Mouse (Mus musculus) heart, postnatal 25 days (tissue): ENCODE results near the gene Mgat5. TPM values are rescaled to one million over a fixed set of nuclear protein-coding genes. Genes with fewer than 3 reads are reported as not detected.
A peak's percentile ranks its signal among the peaks of the same experiment; 100 is the strongest.

Experiments used
- DNase-seq: peaks from one replicate; pipeline ENCODE4 v3.0.0; 2022; ENCODE audit warnings: low spot score
- intact Hi-C: fragments of 180-260 bp; cut with DNase I; formaldehyde crosslinking; loops from one replicate; pipeline ENCODE4 v1.15.1; 2025
- total RNA-seq, 2 experiments: library from RNA; stranded (reverse); gene quantifications; 2 replicates each; pipeline ENCODE4 v1.2.3; 2021

Mgat5 gene
- total RNA-seq: 10 to 100 TPM; 14.1 to 14.8 TPM

DNA sequence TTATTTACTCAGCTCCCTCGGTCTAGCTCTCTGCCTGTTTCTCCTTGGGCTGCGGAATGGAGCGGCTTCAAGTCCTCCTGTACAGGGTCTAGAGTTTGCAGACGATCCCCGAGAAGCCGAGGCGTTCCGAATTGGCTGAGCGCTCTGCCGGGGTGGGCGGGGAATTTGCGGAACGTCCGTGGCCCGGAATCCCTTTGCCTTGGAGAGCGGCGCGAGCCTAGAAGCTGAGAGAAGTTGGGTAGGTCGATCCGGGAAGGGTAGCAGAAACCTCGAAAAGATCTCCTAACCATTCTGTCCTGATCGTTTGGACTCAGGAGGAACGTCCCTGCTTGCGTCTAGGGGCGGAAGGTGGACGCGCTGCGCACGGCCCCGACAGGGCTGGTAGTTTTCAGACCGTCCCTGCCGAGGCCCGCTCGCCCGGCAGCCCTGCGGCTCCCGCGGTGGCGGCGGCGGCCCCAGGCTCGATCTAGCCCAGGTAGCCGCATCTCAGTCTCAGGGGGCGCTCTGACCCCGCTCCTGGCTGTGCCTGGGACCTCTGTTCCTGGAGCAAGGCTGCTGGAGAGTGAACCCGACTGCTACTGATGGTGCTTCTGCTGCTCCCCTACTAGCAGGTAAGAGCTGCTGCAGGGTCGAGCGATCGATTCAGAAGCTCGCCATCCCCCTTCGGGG, at the start of gene Mgat5:
Gene Mgat5 (plus strand): TSS at position 199 of the 669 bp plus-strand sequence.
- peak; percentile 78 for DNase-seq
- intact Hi-C loops: loop anchor here (2.0 kb wide), 1 partner anchor 206 kb away; no protein-coding TSS in a partner anchor

DNA sequence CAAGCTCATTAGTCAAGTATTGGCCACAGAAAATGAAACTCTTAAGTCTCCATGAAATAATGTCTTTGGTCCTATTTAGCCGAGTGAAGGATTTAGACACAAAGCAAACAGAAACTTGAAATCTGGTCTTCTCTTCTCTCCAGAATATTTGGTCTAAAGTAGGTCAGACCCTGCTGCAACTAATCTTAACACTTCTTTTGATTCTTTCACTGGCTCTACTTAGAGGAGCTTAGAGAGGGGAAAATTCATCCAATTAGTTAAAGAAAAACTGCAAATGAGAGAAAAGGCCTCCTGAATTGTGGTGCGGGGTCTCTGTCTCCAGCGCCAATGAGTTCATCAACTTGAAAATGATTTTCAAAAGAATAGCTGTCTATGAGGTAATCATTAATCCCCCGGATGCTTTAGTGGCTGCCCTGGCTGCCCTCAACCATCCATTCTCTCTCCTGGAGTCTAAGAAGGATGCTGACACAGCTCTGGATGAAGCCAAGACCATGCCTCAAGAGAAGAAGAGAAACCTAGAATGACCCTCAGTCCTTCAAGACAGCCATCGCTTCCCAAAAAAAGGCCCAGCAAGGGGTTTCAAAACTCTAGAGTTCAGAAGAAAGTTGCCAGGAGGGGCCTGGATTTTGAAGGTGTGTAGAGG, 44.6 kb upstream of the Mgat5 start:
- intact Hi-C loops: no loop called here
- DNase-seq: no peak

DNA sequence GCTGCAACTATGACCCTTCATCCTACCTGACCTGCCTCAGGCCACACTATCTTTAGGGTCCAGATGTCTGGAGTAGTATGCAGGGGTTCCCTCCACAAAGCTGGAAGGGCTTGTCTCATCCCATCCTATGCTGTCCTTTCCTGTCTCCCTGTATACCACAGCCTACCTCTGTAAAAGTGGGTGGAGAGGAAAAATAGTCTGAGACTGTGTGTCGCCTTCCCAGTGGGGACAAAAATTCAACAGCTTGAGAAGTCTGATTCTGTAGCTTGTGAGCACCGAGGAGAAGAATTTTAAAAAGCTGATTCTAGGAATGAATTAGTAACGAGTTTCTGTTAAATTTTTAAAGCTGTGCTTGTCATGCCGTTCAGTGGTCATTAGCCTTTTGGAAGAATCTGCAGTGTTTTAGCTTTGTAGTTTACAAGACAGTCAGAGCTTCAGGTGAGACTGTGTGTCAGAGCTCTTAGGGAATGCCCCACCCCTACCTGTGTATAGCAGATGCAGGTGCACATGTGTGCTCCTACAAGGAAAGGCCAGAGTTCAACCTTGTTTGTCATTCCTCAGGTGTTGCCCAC, 40.1 kb upstream of the Mgat5 start:
- intact Hi-C loops: no loop called here
- no peak for DNase-seq

DNA sequence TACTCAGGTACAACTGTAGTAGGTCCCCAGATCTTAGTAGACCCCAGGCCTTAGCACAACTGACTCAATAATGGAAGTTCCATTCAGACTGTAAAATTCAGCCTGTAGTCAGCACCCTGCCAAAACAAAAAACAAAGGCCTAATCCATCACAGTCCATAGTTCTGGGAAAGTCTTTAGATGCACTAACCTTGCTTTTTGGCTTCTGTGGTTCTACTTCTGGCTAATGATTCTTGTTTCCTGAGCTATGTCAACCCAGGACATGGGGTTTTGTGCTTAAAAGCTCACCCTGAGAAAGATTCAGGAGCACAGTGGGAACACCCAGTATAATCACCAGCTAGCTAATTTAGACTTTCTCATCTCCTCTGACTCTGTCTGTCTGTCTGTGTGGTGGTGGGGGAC, 38.3 kb upstream of the Mgat5 start:
- intact Hi-C loops: no loop called here
- DNase-seq: no peak

DNA sequence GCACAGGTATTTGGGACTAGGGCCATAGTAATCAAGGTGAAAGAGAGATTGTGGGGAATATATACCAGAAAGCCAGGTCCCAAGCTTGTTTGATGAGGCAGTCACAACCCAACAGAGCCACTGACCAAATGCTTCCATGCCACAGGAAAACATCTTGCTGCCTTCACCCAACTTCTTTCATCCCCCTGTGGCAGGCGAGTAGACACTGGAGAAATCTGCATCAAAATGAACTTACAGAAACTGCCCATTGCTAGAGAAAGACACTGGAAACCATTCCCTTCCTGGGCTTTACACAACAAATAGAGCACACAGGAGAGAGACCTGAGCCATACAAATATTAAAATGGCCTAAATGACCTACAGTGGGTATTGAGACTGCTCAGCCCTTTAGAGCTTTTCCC, 37.2 kb upstream of the Mgat5 start:
- intact Hi-C loops: no loop called here
- DNase-seq: no peak

- no peak for DNase-seq
- intact Hi-C loops: no loop called here
Observed at GRCm38 (mm10) chr1:127168205-127168604, 36.6 kb upstream of the Mgat5 start.

DNA sequence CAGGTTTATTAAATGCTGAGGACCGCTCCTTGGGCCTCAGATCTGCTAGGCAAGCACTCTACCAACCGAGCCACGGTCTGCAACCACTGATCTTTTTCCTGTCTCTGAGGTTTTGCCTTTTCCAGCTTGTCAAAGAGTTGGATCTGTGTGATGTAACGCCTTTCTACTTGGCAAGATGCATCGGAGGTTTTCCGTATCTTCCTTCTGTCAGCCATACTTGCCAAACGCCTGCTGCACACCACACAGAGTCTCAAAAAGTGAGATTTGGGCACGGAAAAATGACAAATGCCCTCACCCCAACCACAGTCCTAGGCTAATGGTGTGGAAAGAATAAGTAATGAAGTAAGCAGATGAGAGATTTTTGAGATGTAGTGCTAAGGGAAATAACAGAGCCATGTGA, 35.3 kb upstream of the Mgat5 start:
- intact Hi-C loops: no loop called here
- DNase-seq: no peak

DNA sequence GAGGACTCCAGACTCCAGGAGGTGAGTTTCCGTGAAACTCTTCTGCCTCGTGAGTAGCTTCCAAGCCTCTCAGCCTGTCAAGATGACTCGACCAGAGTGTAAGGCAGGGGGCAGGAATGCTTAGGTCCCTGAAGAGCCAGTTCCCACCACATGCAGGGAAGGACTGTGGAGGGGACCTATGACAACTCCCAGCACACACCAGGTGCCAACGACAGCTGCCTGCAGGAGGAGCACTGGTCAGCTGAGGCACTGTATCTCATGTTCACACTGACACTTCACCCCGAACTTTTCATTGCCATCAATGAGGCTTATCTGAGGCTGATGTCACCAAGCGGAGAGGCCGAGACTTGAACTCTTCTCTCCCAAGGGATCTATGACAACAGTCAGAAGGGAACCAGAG, 33.5 kb upstream of the Mgat5 start:
- DNase-seq: no peak

DNA sequence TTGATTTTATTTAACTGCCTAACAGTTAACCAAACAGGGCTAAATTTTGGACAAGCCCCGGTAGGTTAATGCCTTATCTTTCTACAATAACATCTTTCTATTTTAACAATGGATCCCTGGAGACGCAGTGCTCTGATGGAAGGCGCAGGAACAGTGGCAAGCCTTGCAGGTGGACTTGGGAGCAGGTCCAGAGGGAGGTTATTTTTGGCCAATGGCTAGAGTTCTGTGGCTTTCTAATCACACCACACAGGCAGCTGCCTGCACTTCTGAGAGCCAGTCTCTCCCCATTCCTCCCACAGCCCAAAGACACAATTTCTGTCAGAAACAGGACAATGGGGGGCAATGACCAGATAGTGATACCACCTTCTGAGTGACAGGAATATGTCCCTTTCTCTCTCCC, 31.4 kb upstream of the Mgat5 start:
- intact Hi-C loops: no loop called here
- DNase-seq: no peak

More for the DNA sequence above, 33.5 kb upstream of the Mgat5 start:
- intact Hi-C loops: no loop called here

DNA sequence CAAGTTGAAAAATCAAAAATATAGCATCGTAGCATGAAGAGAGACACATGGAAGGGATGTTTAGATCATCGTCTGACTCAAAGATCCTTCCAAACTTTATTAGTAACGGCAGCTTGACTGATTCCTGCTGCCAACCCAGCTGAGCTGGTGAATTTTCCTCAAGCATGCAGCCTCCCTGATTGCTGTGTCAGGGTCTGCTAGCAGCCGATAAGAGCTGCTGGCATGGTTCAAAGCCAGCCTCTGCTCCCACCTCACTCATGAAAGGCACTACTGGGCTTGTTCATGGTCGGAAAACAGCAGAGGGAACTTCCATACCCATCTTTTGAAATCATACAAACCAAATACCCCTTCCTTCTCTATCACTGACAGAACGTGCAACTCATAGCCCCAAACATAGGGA, 12.4 kb upstream of the Mgat5 start:
- intact Hi-C loops: no loop called here
- no peak for DNase-seq

DNA sequence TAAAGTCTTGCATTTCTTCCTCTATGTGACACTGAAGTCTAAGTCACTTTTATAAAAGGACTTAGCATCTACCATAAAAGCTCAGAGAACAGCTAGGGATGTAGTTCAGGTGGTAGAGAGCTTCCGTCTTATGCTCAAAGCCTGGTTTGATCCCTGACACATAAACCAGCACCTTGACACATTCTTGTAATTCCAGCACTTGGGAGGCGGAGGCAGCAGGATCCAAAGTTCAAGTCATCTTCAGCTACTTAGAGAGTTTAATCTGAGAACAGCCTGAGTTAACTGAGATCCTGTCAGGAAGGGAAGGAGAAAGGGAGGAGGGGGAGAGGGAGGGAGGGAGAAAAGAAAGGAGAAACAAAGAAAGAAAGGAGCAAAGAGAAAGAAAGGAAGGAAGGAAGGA, 5.6 kb upstream of the Mgat5 start:
- no peak for DNase-seq
- intact Hi-C loops: no loop called here

DNA sequence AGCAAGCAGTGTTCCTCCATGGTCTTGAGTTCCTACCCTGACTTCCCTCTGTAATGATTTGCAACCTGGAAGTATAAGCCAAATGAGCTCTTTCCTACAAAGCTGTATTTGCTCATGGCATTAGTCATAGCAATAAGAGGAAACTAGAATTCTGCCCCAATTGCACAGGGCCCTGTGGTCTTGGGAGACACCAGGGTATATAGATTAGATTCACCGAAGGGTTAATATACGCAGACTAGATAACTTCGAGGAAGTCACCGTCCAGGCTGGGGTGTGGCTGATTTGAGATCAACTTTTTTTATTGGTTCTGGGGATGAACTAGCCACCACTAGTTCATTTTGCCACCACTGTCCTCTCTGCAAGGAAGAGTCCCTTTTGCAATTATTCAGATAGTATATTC, 2.5 kb upstream of the Mgat5 start:
- no peak for DNase-seq
- intact Hi-C loops: no loop called here

DNA sequence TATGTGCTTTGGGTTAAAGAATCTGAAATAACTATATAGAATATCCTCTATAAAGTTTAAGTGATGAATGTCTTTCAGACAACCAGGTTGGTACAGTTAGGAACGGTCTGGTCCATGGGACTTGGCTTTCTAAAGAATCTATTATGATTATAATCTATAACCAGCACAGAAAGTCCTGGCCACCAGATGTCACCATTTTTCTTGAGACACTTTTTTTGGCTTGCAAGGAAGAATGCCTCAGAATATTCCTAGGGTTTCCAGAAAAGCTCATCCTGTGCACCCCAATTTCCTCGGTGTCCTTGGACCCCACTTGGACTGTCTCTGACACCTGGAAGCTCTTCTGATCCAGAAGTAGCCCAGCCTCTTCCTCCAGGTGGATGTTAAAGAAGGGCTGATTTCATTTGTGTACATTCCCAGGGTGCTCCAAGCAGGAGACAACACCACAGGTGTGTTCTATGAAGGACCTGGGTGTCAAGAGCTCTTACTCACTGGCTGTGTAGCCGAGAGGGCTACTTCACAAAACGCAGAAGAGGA, 1.5 kb upstream of the Mgat5 start:
- intact Hi-C loops: loop anchor here (1.0 kb wide), 1 partner anchor 256 kb away; no protein-coding TSS in a partner anchor
- no peak for DNase-seq

- intact Hi-C loops: loop anchor here (2.0 kb wide), 1 partner anchor 205 kb away; no protein-coding TSS in a partner anchor
- no peak for DNase-seq
Observed at GRCm38 (mm10) chr1:127205501-127206019, 745 bp downstream of the Mgat5 start.

DNA sequence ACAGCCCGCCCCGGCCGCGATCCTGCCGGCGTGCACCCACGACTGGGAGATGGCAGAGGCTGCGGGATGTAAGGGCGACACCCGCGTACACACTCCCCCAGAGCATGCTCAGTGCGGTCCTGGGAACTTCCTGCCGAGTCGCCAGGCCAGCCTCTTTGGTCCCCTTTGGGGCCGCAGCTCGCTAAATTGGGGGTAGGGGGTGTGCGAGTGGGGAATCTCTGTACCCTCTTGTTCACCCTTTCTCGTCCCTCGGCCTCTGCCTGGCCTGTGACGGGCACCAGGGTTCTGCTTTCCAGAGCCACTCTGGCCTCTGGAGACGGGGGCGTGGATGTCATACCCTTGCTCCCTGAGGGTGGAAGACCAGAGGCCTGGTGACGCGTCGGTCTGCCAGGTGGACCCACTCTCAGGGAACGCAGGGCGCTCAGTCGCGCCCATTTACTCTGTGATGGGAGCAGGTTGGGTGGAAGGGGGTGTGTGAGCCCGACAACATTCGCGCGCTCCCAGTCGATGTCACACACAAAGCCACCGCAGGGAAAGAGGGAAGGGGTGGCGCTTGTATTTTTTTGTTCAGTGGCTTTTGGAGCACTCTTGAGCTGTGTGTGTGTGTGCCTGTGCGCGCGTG, 1.3 kb downstream of the Mgat5 start:
- DNase-seq: peak; percentile 10

GRCm38 (mm10) chr1:127206881-127207555, 2.2 kb downstream of the Mgat5 start:
- intact Hi-C loops: no loop called here
- DNase-seq: no peak

More for the DNA sequence above, 1.3 kb downstream of the Mgat5 start:
- intact Hi-C loops: no loop called here

DNA sequence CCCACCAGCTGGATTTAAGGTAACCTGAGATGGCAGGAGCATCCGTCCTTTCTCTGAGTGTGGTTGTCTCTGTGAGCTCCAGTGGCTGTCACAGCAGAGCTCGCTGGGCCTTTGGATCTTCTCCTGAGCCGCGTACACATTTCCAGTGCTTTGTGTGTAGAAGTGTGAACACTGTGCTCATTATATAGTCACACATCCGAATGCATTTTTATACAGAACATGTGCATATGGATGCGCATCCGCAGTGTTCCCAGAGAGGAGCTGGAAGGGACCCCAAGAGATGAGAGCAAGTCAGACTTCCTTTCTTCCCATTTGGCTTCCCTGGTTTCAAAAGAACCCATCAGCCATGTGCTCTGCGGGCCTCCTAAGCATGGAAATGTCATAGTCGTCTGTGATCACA, 3.4 kb downstream of the Mgat5 start:
- no peak for DNase-seq
- intact Hi-C loops: no loop called here

DNA sequence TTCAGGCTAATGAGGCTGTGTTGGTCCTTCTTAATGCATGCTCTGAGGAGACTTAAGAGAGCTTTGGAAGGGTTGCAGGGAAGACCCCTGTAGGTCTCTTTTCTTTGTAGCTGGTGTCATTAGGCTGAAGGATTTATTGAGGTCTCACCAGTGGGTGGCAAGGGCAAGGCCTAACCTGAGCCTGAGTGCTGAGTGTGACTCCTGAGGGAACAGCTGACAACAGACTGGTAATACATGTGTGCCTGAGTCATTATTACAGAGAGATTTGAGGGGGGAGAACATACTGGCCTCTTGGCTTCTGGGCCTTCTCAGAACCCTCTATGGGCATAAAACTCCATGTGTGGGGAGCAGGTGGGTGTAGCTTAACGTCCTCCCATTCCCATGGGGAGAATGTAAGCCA, 8.0 kb downstream of the Mgat5 start:
- no peak for DNase-seq
- intact Hi-C loops: no loop called here

- no peak for DNase-seq
- intact Hi-C loops: no loop called here
Observed at GRCm38 (mm10) chr1:127213434-127213833, 8.6 kb downstream of the Mgat5 start.
